Mouse (Mus musculus) kidney, embryonic 14.5 days (tissue): ENCODE measurements around the gene Cyp2d12. TPM values are rescaled to one million over a fixed set of nuclear protein-coding genes. Genes with fewer than 3 reads are reported as not detected.
"Not testable (repeated sequence)": the region's sequence is repeated elsewhere in the genome, so short reads cannot be mapped to it uniquely, and the experiment has no call there.

Source experiments
- ATAC-seq: fragments of 200-750 bp; cut with Nextera tagmentation; 2 replicates; pipeline ENCODE4 v1.8.0; 2017; ENCODE audit warnings: moderate number of reproducible peaks, mild to moderate bottlenecking, moderate TSS enrichment, moderate library complexity; ENCODE audit not compliant: low FRiP score, low TSS enrichment
- H3K27ac ChIP-seq: fragments of 300-500 bp; sonication (generic); 2 replicates; pipeline ENCODE4 v1.5.1; 2014; ENCODE audit warnings: low read depth, mild to moderate bottlenecking, low read length, moderate library complexity, mixed read lengths
- H3K27me3 ChIP-seq: fragments of 300-500 bp; sonication (generic); 2 replicates; pipeline ENCODE4 v1.6.1; 2014; ENCODE audit warnings: mild to moderate bottlenecking, low read length; ENCODE audit not compliant: control insufficient read depth, insufficient read depth
- H3K36me3 ChIP-seq: fragments of 300-500 bp; sonication (generic); 2 replicates; pipeline ENCODE4 v1.6.1; 2014; ENCODE audit warnings: low read length, mixed read lengths; ENCODE audit not compliant: control insufficient read depth, insufficient read depth
- H3K4me1 ChIP-seq: fragments of 300-500 bp; sonication (generic); 2 replicates; pipeline ENCODE4 v1.6.1; 2014; ENCODE audit warnings: low read length, mixed read lengths; ENCODE audit not compliant: control insufficient read depth, insufficient read depth
- H3K4me2 ChIP-seq: fragments of 300-500 bp; sonication (generic); replicated peaks from 2 replicates; pipeline ENCODE4 v1.6.1; 2014; ENCODE audit warnings: low read depth, mild to moderate bottlenecking, low read length
- H3K4me3 ChIP-seq: fragments of 300-500 bp; sonication (generic); 2 replicates; pipeline ENCODE4 v1.5.1; 2014; ENCODE audit warnings: mild to moderate bottlenecking, low read length
- H3K9ac ChIP-seq: fragments of 300-500 bp; sonication (generic); 2 replicates; pipeline ENCODE4 v1.6.1; 2014; ENCODE audit warnings: low read depth, mild to moderate bottlenecking, low read length, moderate library complexity
- H3K9me3 ChIP-seq: fragments of 300-500 bp; sonication (generic); 2 replicates; pipeline ENCODE4 v1.6.1; 2016; ENCODE audit warnings: low read length; ENCODE audit not compliant: control insufficient read depth
- WGBS: fragments of 180-500 bp; shearing (Covaris S2); extraction: QIAGEN DNeasy Blood & Tissue Kit; methylation state at CpG from one replicate; pipeline ENCODE4 v1.1.7; 2014; 5-methylcytosine and 5-hydroxymethylcytosine counted together
- polyA plus RNA-seq: library from polyadenylated mRNA; unstranded; fragments of >200 nt; fragmentation: Nextera tagmentation; extraction: Ambion mirVana; gene quantifications from 2 replicates; pipeline ENCODE4 v1.2.1, GENCODE M21; 2014

Cyp2d12 gene
- not detected in 2 replicates for polyA plus RNA-seq

- Histone ChIP-seq H3K9ac (no peak within 1 kb of the TSS), H3K4me3 (no peak within 1 kb of the TSS), H3K9me3 (peaks cover 10% of the 10 kb centered on the region; the same call in 1 of the 2 replicates), H3K4me1 (no peaks in the 10 kb centered on the region), H3K4me2 (no peak within 1 kb of the TSS), H3K36me3 (no peaks in the 10 kb centered on the region), H3K27ac (no peak within 1 kb of the TSS), H3K27me3 (no peaks in the 10 kb centered on the region)
- no peak for ATAC-seq
- WGBS, result 87% methylated on average over 7 of the region's 7 CpGs
These were observed at the start of gene Cyp2d12 for GRCm38 (mm10) chr15:82554531-82555230. Gene Cyp2d12 (plus strand): TSS chr15:82555072.

GRCm38 (mm10) chr15:82506971-82507370 is 47.9 kb upstream of the Cyp2d12 start:
- H3K4me3 ChIP-seq, result no peak overlapping the region
- ATAC-seq, result no peak
- 55% methylated on average over 3 of the region's 3 CpGs for WGBS
- H3K9ac ChIP-seq, result no peak overlapping the region
- H3K4me1 ChIP-seq, result no peaks in the 10 kb centered on the region
- H3K4me2 ChIP-seq, result no peak overlapping the region
- H3K27me3 ChIP-seq, result no peaks in the 10 kb centered on the region
- no peaks in the 10 kb centered on the region for H3K36me3 ChIP-seq
- H3K9me3 ChIP-seq, result peaks cover 8% of the 10 kb centered on the region; the same call in 1 of the 2 replicates
- no peak overlapping the region for H3K27ac ChIP-seq

DNA sequence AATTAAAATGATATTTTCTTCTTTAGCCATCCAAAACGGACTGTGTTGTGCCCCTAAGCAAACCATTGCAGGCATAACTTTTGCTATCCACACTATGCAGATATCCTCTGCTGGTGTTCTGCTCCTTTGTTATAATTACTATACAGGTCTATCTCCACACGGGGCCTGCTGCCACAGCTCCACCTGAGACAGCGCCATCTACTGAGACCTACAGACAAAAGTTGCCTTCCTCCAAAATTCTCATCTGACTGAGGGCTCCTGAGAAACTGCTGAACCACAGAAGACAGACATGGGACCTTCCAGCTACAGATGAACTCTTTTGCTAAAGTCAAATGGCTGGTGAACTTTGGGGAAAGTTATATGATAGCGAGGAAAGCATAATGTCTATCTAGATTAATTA is 47.1 kb upstream of the Cyp2d12 start:
- H3K4me3 ChIP-seq, H3K4me1 ChIP-seq, H3K9ac ChIP-seq, ATAC-seq, H3K4me2 ChIP-seq, H3K27ac ChIP-seq, H3K27me3 ChIP-seq, H3K36me3 ChIP-seq, H3K9me3 ChIP-seq: not testable (repeated sequence)
- WGBS, result 67% methylated on average over 4 of the region's 4 CpGs

- not testable (repeated sequence) for H3K9ac ChIP-seq, H3K36me3 ChIP-seq, H3K27ac ChIP-seq, H3K4me1 ChIP-seq, H3K4me2 ChIP-seq, H3K9me3 ChIP-seq, H3K27me3 ChIP-seq, ATAC-seq, H3K4me3 ChIP-seq
- 82% methylated on average over 4 of the region's 4 CpGs for WGBS
These were observed 45.4 kb upstream of the Cyp2d12 start for GRCm38 (mm10) chr15:82509495-82509894.

GRCm38 (mm10) chr15:82510500-82510899 is 44.4 kb upstream of the Cyp2d12 start:
- not testable (repeated sequence) for H3K27ac ChIP-seq, H3K4me3 ChIP-seq, H3K9ac ChIP-seq, H3K27me3 ChIP-seq, H3K4me1 ChIP-seq, H3K36me3 ChIP-seq, H3K9me3 ChIP-seq, H3K4me2 ChIP-seq, ATAC-seq

DNA sequence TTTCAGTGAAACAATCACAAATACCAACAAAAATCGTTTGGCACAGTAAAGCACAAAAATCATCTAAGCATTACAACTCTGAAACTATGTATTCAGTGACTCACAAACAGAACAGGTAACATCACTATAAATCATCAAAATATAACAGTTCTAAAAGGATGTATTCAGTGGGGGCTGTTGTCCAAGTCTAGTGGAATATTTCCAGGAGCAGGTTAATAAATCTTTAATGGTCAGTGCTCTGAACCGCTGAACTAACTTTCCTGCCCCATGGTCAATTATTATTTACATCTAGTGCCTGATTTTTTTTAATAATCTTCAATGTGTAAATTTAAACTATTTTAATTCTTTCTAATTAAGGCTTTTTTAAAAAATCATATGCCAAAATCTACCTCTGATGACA is 42.8 kb upstream of the Cyp2d12 start:
- H3K9me3 ChIP-seq, H3K4me1 ChIP-seq, ATAC-seq, H3K27me3 ChIP-seq, H3K36me3 ChIP-seq, H3K27ac ChIP-seq, H3K4me3 ChIP-seq, H3K9ac ChIP-seq, H3K4me2 ChIP-seq: not testable (repeated sequence)
- WGBS, result 69% methylated on average over 2 of the region's 2 CpGs

DNA sequence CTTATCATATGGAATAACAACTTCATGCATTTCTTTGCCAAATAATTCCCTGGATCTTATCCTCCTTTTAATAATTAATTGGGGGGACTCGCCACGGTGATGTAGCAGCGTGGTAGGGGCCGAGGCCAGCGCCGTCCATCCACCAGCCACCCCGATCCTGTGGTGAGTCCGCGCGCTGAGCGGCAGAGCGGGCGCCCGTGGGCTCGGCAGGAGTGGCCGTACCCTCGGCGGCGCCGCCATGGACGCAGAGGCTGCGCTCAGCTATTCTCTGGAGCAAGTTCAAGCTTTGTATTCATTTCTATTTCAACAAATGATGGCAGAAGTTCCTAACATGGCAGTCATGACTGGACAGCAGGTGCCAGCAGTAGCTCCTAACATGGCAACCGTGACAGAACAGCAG is 38.7 kb upstream of the Cyp2d12 start:
- not testable (repeated sequence) for H3K36me3 ChIP-seq, ATAC-seq, H3K9me3 ChIP-seq, H3K27me3 ChIP-seq, H3K4me1 ChIP-seq, H3K4me3 ChIP-seq, H3K27ac ChIP-seq, H3K9ac ChIP-seq, H3K4me2 ChIP-seq
- 88% methylated on average over 23 of the region's 23 CpGs for WGBS

DNA sequence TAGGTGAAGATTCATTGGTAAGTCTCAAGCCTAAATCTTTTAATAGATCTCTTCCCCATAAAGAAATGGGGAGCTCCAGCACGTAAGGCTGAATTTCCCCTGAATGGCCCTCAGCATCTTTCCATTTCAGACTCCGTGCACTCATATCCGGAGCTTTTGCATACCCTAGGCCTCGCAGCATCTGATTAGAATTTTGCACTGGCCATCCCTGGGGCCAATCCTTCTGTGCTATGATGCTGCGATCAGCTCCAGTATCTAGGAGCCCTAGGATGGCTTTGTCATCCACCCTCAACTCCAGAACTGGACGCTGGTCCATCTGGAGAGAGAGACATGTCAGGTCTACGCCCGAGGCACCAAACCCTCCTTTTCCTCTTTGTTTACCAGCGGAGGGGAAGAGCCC is 27.5 kb upstream of the Cyp2d12 start:
- not testable (repeated sequence) for ATAC-seq, H3K27ac ChIP-seq, H3K9ac ChIP-seq, H3K27me3 ChIP-seq, H3K4me2 ChIP-seq, H3K9me3 ChIP-seq, H3K4me3 ChIP-seq, H3K36me3 ChIP-seq, H3K4me1 ChIP-seq
- 79% methylated on average over 4 of the region's 9 CpGs for WGBS

DNA sequence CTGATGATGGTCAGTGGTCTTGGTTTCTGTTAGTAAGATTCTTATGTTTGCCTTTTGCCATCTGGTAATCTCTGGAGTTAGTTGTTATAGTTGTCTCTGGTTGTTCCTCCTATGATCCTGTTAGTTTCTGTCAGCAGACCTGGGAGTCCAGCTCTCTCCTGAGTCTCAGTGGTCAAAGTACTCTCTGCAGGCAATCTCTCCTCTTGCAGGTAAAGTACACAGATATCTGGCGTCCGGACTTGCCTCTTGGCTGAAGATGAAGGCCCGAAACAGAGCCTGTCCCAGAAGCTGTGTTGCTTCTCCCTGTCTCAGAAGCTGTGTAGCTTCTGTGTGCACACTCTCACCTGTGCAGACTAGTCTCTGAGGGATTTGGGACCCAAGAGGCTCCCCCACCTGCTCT is 22.2 kb upstream of the Cyp2d12 start:
- H3K27ac ChIP-seq, ATAC-seq, H3K27me3 ChIP-seq, H3K9me3 ChIP-seq, H3K4me3 ChIP-seq, H3K9ac ChIP-seq, H3K4me2 ChIP-seq, H3K36me3 ChIP-seq, H3K4me1 ChIP-seq: not testable (repeated sequence)
- WGBS, result 91% methylated on average over 3 of the region's 3 CpGs
